Mouse (Mus musculus): Measurements from ENCODE around the gene Sh2d3c. TPM values are rescaled to one million over a fixed set of nuclear protein-coding genes. Genes with fewer than 3 reads are reported as not detected.
A peak's percentile ranks its signal among the peaks of the same experiment; 100 is the strongest.

Gene Sh2d3c
- polyA plus RNA-seq, 1 experiment from 2014 or later: 27.4 TPM

DNA sequence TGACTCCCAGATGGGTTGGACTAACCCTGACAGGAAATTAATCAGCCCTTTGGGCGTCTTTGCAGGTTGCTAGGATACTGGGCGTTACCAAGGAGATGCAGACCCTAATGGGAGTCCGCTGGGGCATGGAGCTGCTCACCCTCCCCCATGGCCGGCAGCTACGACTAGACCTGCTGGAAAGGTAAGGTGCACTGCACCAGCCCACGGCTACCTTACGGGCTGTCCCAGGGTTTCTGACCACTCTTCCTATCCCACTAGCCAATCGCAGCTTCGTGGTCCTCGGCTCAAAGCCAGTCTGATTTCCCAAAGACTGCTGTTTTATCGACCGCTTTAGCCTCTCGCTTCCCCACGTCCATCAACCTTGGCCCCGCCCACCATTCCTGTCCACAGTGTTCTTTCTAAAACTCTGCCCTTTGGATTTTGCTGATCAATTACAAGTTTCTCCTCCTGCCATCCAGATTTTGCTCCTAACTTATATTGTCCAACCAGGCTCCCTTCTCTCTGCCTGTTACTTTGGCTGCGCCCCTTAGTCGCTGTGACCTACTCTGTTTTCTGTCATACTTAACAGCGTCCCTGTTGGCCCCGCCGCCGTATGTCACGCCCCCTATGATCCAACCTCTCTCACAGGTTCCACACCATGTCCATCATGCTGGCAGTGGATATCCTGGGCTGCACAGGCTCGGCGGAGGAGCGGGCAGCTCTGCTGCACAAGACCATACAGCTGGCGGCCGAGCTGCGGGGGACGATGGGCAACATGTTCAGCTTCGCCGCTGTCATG is 30.2 kb downstream of the Sh2d3c start:
- peak overlapping the region; percentile 61 for H3K9ac ChIP-seq (ENCODE audit: low read length)
- peak; percentile 90 for ATAC-seq (ENCODE audit: insufficient read depth, low FRiP score)
- H3K36me3 ChIP-seq (ENCODE audit: control insufficient read depth, insufficient read depth, low read length): no peaks in the 10 kb centered on the region
- no peaks in the 10 kb centered on the region for H3K9me3 ChIP-seq (replicated peaks; ENCODE audit: control insufficient read depth, low read length)
- H3K4me3 ChIP-seq (replicated peaks; ENCODE audit: low read length): peak overlapping the region; percentile 45
- no peaks in the 10 kb centered on the region for H3K27me3 ChIP-seq (ENCODE audit: control insufficient read depth, insufficient read depth, low read length)
- H3K4me2 ChIP-seq (ENCODE audit: low read depth, low read length): peak overlapping the region; percentile 59
- 21% methylated on average over 31 of the region's 31 CpGs for WGBS
- H3K4me1 ChIP-seq (ENCODE audit: control insufficient read depth, insufficient read depth, low read length): 0 out of 2 replicates have a peak, but pooled peaks cover 6% of the 10 kb centered on the region
- H3K27ac ChIP-seq (ENCODE audit: low read length): 0 out of 2 replicates have a peak overlapping the region, but pooled peaks have one; percentile 22

DNA sequence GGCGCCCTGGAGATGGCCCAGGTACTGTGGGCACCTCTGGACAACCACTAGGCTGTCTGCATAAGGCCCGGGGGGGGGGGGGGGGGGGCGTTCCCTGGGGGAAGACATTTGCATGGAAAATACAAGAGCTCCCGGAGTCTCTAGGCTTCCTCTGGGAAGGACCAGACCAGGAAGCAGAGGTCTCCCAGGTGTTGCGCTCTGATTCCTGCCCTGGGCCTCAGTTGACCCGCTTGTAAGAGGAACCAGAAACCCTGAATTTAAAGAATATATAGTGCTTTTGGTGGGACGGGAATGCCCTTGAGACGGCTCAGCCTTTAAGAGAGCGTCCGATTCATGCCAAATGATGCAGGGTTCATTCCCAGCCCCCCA is 30.8 kb downstream of the Sh2d3c start:
- Histone ChIP-seq H3K9me3 (replicated peaks; ENCODE audit: control insufficient read depth, low read length) (no peaks in the 10 kb centered on the region), H3K27ac (ENCODE audit: low read length) (peak overlapping the region; percentile 22; the same call in 1 of the 2 replicates), H3K4me1 (ENCODE audit: control insufficient read depth, insufficient read depth, low read length) (0 out of 2 replicates have a peak, but pooled peaks cover 6% of the 10 kb centered on the region), H3K27me3 (ENCODE audit: control insufficient read depth, insufficient read depth, low read length) (no peaks in the 10 kb centered on the region), H3K36me3 (ENCODE audit: control insufficient read depth, insufficient read depth, low read length) (no peaks in the 10 kb centered on the region), H3K9ac (ENCODE audit: low read length) (peak overlapping the region; percentile 61), H3K4me3 (replicated peaks; ENCODE audit: low read length) (peak overlapping the region; percentile 45), H3K4me2 (ENCODE audit: low read depth, low read length) (peak overlapping the region; percentile 59)
- ATAC-seq (ENCODE audit: insufficient read depth, low FRiP score): peak; percentile 32
- 36% methylated on average over 8 of the region's 10 CpGs for WGBS

DNA sequence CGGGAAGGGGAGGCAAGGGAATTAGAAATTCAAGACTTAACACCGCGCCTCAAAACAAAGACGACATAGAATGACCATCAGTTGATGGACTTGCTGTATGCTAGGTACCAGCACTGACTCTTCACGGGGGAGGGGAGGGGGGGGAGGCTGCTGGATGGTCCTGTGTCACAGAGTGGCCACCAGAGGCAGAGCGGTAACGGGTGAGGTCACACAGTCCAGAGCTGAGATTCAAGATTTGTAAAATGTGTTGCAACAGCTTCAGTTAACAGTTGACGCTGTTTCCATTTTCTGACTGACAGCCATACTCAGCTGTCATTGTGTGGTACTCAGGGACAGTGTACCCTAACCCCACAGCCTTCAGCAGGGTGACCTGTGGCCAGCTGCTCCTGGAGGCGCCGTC is 31.3 kb downstream of the Sh2d3c start:
- 70% methylated on average over 10 of the region's 10 CpGs for whole genome bisulfite sequencing
- Histone ChIP-seq H3K27ac (ENCODE audit: low read length) (no peak overlapping the region), H3K9ac (ENCODE audit: low read length) (no peak overlapping the region), H3K27me3 (ENCODE audit: control insufficient read depth, insufficient read depth, low read length) (no peaks in the 10 kb centered on the region), H3K9me3 (replicated peaks; ENCODE audit: control insufficient read depth, low read length) (no peaks in the 10 kb centered on the region), H3K4me2 (ENCODE audit: low read depth, low read length) (peak overlapping the region; percentile 59; the same call in 1 of the 2 replicates), H3K4me1 (ENCODE audit: control insufficient read depth, insufficient read depth, low read length) (0 out of 2 replicates have a peak, but pooled peaks cover 6% of the 10 kb centered on the region), H3K36me3 (ENCODE audit: control insufficient read depth, insufficient read depth, low read length) (no peaks in the 10 kb centered on the region), H3K4me3 (replicated peaks; ENCODE audit: low read length) (no peak overlapping the region)
- ATAC-seq (ENCODE audit: insufficient read depth, low FRiP score): no peak

DNA sequence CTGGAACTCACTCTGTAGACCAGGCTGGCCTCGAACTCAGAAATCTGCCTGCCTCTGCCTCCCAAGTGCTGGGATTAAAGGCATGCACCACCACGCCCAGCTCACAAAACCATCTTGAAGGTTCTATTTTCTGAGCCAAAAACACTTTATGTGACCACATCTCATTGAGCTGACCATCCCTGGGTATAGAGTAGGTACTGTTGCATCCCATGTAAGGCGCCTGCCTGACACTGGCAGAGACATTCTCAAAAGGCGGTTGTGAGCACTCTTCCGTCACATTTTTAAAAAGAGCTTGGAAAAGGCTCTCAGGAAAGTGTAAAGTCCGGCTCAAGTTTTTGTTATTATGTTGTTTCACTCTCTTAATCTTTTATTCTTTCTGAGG is 35.8 kb downstream of the Sh2d3c start:
- no peak overlapping the region for H3K9ac ChIP-seq (ENCODE audit: low read length)
- peaks cover 3% of the 10 kb centered on the region; the same call in 1 of the 2 replicates for H3K4me1 ChIP-seq (ENCODE audit: control insufficient read depth, insufficient read depth, low read length)
- H3K4me3 ChIP-seq (replicated peaks; ENCODE audit: low read length): no peak overlapping the region
- H3K9me3 ChIP-seq (replicated peaks; ENCODE audit: control insufficient read depth, low read length): no peaks in the 10 kb centered on the region
- H3K4me2 ChIP-seq (ENCODE audit: low read depth, low read length): no peak overlapping the region
- 37% methylated on average over 6 of the region's 6 CpGs for WGBS
- no peak overlapping the region for H3K27ac ChIP-seq (ENCODE audit: low read length)
- no peaks in the 10 kb centered on the region for H3K27me3 ChIP-seq (ENCODE audit: control insufficient read depth, insufficient read depth, low read length)
- peak; percentile 5; the same call in 1 of the 2 replicates for ATAC-seq (ENCODE audit: insufficient read depth, low FRiP score)
- H3K36me3 ChIP-seq (ENCODE audit: control insufficient read depth, insufficient read depth, low read length): no peaks in the 10 kb centered on the region

DNA sequence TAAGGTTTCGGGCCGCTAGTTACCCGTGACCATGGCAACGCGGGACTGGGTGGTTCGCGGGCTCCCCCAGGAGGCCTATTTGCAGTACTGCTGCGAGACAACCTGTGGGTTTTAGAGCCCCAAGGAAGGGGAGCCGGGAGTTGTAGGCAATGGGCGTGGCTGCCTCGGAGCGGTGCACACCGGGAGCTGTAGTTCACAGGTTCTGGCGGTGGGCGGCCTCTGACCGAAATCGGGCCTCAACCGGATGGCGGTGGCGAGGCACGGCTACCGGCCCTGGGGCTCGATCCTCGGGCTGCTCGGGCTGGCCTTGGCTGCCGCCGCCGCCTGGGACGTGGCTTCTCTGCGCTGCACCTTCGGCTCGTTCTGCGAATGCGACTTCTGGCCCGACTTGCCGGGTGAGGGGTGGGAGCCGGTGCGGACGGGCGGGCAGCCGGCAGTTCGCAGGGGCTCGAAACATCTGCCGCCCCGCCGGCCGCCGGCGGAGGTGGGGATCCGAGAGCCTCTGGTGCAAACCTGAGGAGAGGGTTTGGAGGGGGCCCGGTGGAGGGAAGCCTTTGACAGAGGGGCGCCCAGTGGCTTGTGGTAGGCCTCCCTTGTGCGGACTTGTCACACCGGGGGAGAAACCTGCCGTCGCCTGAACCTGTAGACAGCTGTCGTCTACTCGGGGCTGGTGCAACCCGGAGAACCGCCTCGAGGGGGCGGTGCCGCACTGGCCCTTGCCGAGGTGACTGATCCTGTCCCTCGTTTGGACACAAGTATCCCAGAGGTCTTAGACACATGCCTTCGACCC is 36.4 kb downstream of the Sh2d3c start, which contains the start of gene Tor2a:
Gene Tor2a, plus strand, starts transcription at position 179 of the 790 bp plus-strand sequence.
- peak within 1 kb of the TSS; percentile 90 for H3K27ac ChIP-seq (ENCODE audit: low read length)
- WGBS: under 1% methylated on average over 66 of the region's 66 CpGs
- no peaks in the 10 kb centered on the region for H3K27me3 ChIP-seq (ENCODE audit: control insufficient read depth, insufficient read depth, low read length)
- peak within 1 kb of the TSS; percentile 89 for H3K9ac ChIP-seq (ENCODE audit: low read length)
- peak within 1 kb of the TSS; percentile 56 for H3K4me2 ChIP-seq (ENCODE audit: low read depth, low read length)
- H3K4me1 ChIP-seq (ENCODE audit: control insufficient read depth, insufficient read depth, low read length): peaks cover 3% of the 10 kb centered on the region; the same call in 1 of the 2 replicates
- no peaks in the 10 kb centered on the region for H3K9me3 ChIP-seq (replicated peaks; ENCODE audit: control insufficient read depth, low read length)
- ATAC-seq (ENCODE audit: insufficient read depth, low FRiP score): peak; percentile 96
- no peaks in the 10 kb centered on the region for H3K36me3 ChIP-seq (ENCODE audit: control insufficient read depth, insufficient read depth, low read length)
- H3K4me3 ChIP-seq (replicated peaks; ENCODE audit: low read length): peak within 1 kb of the TSS; percentile 72

DNA sequence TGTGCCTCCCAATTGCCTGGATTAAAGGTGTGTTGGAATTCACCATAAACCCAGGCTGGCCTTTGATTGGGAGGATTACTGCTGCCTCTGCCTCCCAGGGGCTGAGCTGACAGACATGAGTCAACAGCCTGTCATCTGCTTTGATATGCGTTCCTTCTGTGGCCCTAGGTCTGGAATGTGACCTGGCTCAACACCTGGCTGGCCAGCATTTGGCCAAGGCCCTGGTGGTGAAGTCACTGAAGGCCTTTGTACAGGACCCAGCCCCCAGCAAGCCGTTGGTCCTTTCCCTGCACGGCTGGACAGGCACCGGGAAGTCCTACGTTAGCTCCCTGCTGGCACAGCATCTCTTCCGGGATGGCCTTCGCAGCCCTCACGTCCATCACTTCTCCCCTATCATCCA is 37.6 kb downstream of the Sh2d3c start:
- Histone ChIP-seq H3K9ac (ENCODE audit: low read length) (no peak overlapping the region), H3K4me3 (replicated peaks; ENCODE audit: low read length) (no peak overlapping the region), H3K27ac (ENCODE audit: low read length) (no peak overlapping the region), H3K27me3 (ENCODE audit: control insufficient read depth, insufficient read depth, low read length) (no peaks in the 10 kb centered on the region), H3K9me3 (replicated peaks; ENCODE audit: control insufficient read depth, low read length) (no peaks in the 10 kb centered on the region), H3K4me2 (ENCODE audit: low read depth, low read length) (no peak overlapping the region), H3K4me1 (ENCODE audit: control insufficient read depth, insufficient read depth, low read length) (peaks cover 3% of the 10 kb centered on the region; the same call in 1 of the 2 replicates), H3K36me3 (ENCODE audit: control insufficient read depth, insufficient read depth, low read length) (no peaks in the 10 kb centered on the region)
- ATAC-seq (ENCODE audit: insufficient read depth, low FRiP score): no peak
- WGBS: 56% methylated on average over 8 of the region's 8 CpGs

DNA sequence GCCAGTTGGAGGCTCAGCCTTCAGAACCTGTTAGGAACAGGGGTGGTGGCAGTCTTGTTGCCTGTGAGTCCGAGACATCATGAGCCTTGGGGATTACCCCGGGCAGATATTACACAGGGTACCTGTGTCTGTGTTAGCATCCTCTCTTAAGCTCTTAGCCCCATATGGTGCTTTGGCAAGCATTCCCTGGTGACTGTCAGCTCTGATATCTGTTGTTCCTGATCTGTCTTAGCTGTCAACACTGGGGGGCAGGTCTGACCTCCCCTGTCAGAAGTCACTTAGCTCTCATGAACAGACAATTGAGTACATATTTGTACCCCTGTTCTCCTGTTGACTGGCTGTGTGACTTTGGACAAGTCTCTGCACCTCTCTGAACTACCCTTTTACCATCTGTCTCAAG is 38.1 kb downstream of the Sh2d3c start:
- H3K9me3 ChIP-seq (replicated peaks; ENCODE audit: control insufficient read depth, low read length): no peaks in the 10 kb centered on the region
- H3K27me3 ChIP-seq (ENCODE audit: control insufficient read depth, insufficient read depth, low read length): no peaks in the 10 kb centered on the region
- no peak for ATAC-seq (ENCODE audit: insufficient read depth, low FRiP score)
- WGBS: 86% methylated on average over 2 of the region's 2 CpGs
- no peak overlapping the region for H3K4me3 ChIP-seq (replicated peaks; ENCODE audit: low read length)
- H3K27ac ChIP-seq (ENCODE audit: low read length): no peak overlapping the region
- H3K4me2 ChIP-seq (ENCODE audit: low read depth, low read length): no peak overlapping the region
- peaks cover 3% of the 10 kb centered on the region; the same call in 1 of the 2 replicates for H3K4me1 ChIP-seq (ENCODE audit: control insufficient read depth, insufficient read depth, low read length)
- H3K9ac ChIP-seq (ENCODE audit: low read length): no peak overlapping the region
- no peaks in the 10 kb centered on the region for H3K36me3 ChIP-seq (ENCODE audit: control insufficient read depth, insufficient read depth, low read length)

DNA sequence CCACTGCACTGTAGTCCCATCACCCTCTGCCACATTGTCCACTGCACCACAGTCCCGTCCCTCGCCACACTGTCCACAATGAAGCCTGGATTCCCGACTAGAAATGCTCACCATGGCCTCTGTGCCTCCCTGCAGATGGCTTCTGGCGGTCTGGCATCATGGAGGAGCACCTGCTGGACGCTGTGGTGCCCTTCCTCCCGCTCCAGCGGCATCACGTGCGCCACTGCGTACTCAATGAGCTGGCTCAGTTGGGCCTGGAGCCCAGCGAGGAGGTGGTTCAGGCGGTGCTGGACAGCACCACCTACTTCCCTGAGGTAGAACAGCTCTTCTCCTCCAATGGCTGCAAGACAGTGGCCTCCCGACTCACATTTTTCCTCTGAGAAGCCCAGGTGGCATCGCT is 40.5 kb downstream of the Sh2d3c start:
- Histone ChIP-seq H3K27ac (ENCODE audit: low read length) (no peak overlapping the region), H3K36me3 (ENCODE audit: control insufficient read depth, insufficient read depth, low read length) (no peaks in the 10 kb centered on the region), H3K9ac (ENCODE audit: low read length) (no peak overlapping the region), H3K4me3 (replicated peaks; ENCODE audit: low read length) (no peak overlapping the region), H3K27me3 (ENCODE audit: control insufficient read depth, insufficient read depth, low read length) (no peaks in the 10 kb centered on the region), H3K9me3 (replicated peaks; ENCODE audit: control insufficient read depth, low read length) (no peaks in the 10 kb centered on the region), H3K4me2 (ENCODE audit: low read depth, low read length) (no peak overlapping the region), H3K4me1 (ENCODE audit: control insufficient read depth, insufficient read depth, low read length) (peaks cover 3% of the 10 kb centered on the region; the same call in 1 of the 2 replicates)
- WGBS: 89% methylated on average over 14 of the region's 14 CpGs
- ATAC-seq (ENCODE audit: insufficient read depth, low FRiP score): no peak

DNA sequence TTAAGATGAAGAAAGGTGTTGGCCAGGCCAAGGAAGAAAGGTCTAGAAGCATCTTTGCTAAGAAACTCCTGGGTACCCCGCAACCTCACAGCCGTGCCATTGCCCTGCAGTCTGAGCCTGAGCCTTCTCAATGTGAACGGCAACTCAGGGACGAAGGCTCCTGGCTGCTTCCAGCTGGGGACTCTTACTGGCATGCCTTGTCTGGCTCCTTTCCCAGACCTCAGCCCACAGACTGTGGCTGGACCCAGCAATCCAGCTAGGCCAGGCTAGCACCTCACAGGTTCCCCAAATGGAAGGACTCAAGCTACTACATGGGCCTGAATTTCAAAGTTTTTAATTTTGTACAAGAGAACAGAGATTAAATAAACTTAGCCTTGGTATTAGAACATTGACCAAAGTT is 41.0 kb downstream of the Sh2d3c start:
- H3K9ac ChIP-seq (ENCODE audit: low read length): no peak overlapping the region
- ATAC-seq (ENCODE audit: insufficient read depth, low FRiP score): no peak
- H3K9me3 ChIP-seq (replicated peaks; ENCODE audit: control insufficient read depth, low read length): no peaks in the 10 kb centered on the region
- no peak overlapping the region for H3K4me3 ChIP-seq (replicated peaks; ENCODE audit: low read length)
- H3K4me1 ChIP-seq (ENCODE audit: control insufficient read depth, insufficient read depth, low read length): peaks cover 3% of the 10 kb centered on the region; the same call in 1 of the 2 replicates
- no peaks in the 10 kb centered on the region for H3K36me3 ChIP-seq (ENCODE audit: control insufficient read depth, insufficient read depth, low read length)
- H3K4me2 ChIP-seq (ENCODE audit: low read depth, low read length): no peak overlapping the region
- H3K27me3 ChIP-seq (ENCODE audit: control insufficient read depth, insufficient read depth, low read length): no peaks in the 10 kb centered on the region
- no peak overlapping the region for H3K27ac ChIP-seq (ENCODE audit: low read length)
- 89% methylated on average over 4 of the region's 4 CpGs for WGBS
